Mouse (Mus musculus) cerebellum, adult 2 months (tissue): ENCODE data around the gene Pik3r1. TPM values are rescaled to one million over a fixed set of nuclear protein-coding genes. Genes with fewer than 3 reads are reported as not detected.

ENCODE experiments used
- DNase-seq, 2 experiments: peaks; one replicate each; pipeline ENCODE4 v3.0.0; 2021
- H3K27ac ChIP-seq: fragments of 200-500 bp; 2 replicates; pipeline ENCODE4 v1.5.1; 2012; ENCODE audit warnings: low read length, control low read depth, inconsistent platforms; ENCODE audit not compliant: insufficient read depth
- H3K27me3 ChIP-seq: fragments of 200-500 bp; 2 replicates; pipeline ENCODE4 v1.6.1; 2012; ENCODE audit warnings: inconsistent platforms, mild to moderate bottlenecking, low read length, moderate library complexity; ENCODE audit not compliant: control insufficient read depth, insufficient read depth
- H3K4me1 ChIP-seq: fragments of 200-500 bp; 2 replicates; pipeline ENCODE4 v1.6.1; 2011; ENCODE audit warnings: low read length; ENCODE audit not compliant: control insufficient read depth, insufficient read depth
- H3K4me3 ChIP-seq: fragments of 200-500 bp; replicated peaks from 2 replicates; pipeline ENCODE3; 2011; ENCODE audit warnings: mild to moderate bottlenecking, low read depth, low read length, control low read depth; ENCODE audit not compliant: insufficient read depth
- CTCF ChIP-seq: fragments of 200-500 bp; IDR thresholded peaks from 2 replicates; pipeline ENCODE4 v1.5.1; 2011; ENCODE audit warnings: low read depth, mild to moderate bottlenecking, control low read depth, low read length, moderate library complexity, borderline replicate concordance; ENCODE audit not compliant: insufficient read depth
- POLR2A ChIP-seq: fragments of 200-500 bp; IDR thresholded peaks from 2 replicates; pipeline ENCODE4 v1.6.1; 2011; ENCODE audit warnings: low read length, control low read depth, borderline replicate concordance; ENCODE audit not compliant: insufficient read depth
- WGBS: fragments of 180-500 bp; shearing (Covaris S2); methylation state at CpG from one replicate; pipeline ENCODE4 v1.1.7; 2018; 5-methylcytosine and 5-hydroxymethylcytosine counted together
- polyA plus RNA-seq: library from polyadenylated mRNA; depleted of rRNA; stranded (reverse); fragments of >200 nt; gene quantifications from 2 replicates; pipeline ENCODE4 v1.2.3, GENCODE M21; 2012

The Pik3r1 gene
- polyA plus RNA-seq, 1 experiment, result 44.9 TPM

GRCm38 (mm10) chr13:101652131-101652530 is 115.9 kb downstream of the Pik3r1 start:
- no peak for TF ChIP-seq POLR2A
- TF ChIP-seq CTCF, result no peak
- WGBS, result 91% methylated on average over 2 of the region's 2 CpGs
- H3K27ac ChIP-seq, result no peak overlapping the region
- no peak for DNase-seq
- H3K27me3 ChIP-seq, result no peaks in the 10 kb centered on the region
- no peaks in the 10 kb centered on the region for H3K4me1 ChIP-seq
- H3K4me3 ChIP-seq, result no peak overlapping the region

DNA sequence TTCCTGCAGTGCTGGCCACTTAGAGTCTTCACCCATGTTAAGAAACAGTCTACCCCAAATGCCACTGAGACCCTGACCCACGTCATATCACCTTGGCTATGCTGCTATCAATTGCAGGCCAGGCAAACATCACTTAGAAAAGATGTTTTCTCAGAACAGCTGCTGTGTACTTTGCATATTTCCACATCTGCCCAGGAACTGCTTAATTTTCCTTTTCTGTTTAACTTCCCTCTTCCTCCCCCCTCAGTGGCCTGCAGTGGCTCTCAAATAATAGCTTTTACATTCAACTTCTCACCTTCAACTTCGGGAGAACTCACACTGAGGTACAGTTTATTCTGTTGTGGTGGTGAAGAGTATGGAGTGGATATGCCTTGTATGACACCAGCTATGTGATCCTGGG is 126.4 kb downstream of the Pik3r1 start:
- no peak for DNase-seq
- no peak overlapping the region for H3K4me3 ChIP-seq
- H3K27me3 ChIP-seq, result no peaks in the 10 kb centered on the region
- TF ChIP-seq POLR2A, result no peak
- no peak for TF ChIP-seq CTCF
- 89% methylated on average over 2 of the region's 2 CpGs for WGBS
- H3K27ac ChIP-seq, result no peak overlapping the region
- H3K4me1 ChIP-seq, result no peaks in the 10 kb centered on the region

GRCm38 (mm10) chr13:101635837-101636236 is 132.2 kb downstream of the Pik3r1 start:
- H3K27ac ChIP-seq, result no peak overlapping the region
- 7% methylated on average over 1 of the region's 1 CpGs for WGBS
- TF ChIP-seq POLR2A (no peak), CTCF (no peak)
- DNase-seq, result peak in 1 of 2 experiments; percentile 25
- H3K4me1 ChIP-seq, result peaks cover 9% of the 10 kb centered on the region; the same call in 1 of the 2 replicates
- H3K4me3 ChIP-seq, result no peak overlapping the region
- no peaks in the 10 kb centered on the region for H3K27me3 ChIP-seq

DNA sequence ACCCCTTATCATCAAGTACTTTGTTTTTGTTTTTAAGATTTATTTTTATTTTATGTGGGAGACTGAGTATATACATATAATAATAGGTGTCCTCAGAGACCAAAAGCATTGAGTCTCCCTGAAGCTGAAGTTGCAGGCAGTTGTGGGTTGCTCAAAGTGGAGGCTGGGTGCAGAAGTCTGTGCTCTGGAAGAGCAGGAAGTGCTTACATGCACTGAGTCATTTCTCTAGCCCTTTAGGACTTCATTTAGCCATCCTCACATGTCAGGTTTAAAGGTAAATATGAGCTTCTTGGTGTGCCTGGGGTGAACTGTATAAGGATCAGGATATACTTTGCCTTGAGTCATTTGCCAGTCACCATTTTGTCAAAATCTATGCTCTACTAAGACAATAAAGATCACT is 133.6 kb downstream of the Pik3r1 start:
- no peak for DNase-seq
- Histone ChIP-seq H3K4me1 (peaks cover 9% of the 10 kb centered on the region; the same call in 1 of the 2 replicates), H3K4me3 (no peak overlapping the region), H3K27me3 (no peaks in the 10 kb centered on the region), H3K27ac (no peak overlapping the region)
- no peak for TF ChIP-seq CTCF
- TF ChIP-seq POLR2A, result no peak

- DNase-seq, result no peak
- TF ChIP-seq POLR2A (no peak), CTCF (no peak)
- Histone ChIP-seq H3K27me3 (no peaks in the 10 kb centered on the region), H3K4me1 (peaks cover 9% of the 10 kb centered on the region; the same call in 1 of the 2 replicates), H3K27ac (no peak overlapping the region), H3K4me3 (no peak overlapping the region)
Observed at GRCm38 (mm10) chr13:101633620-101634019, 134.4 kb downstream of the Pik3r1 start.

GRCm38 (mm10) chr13:101632771-101633170 is 135.2 kb downstream of the Pik3r1 start:
- Histone ChIP-seq H3K27ac (0 out of 2 replicates have a peak overlapping the region, but pooled peaks have one; percentile 16), H3K4me3 (no peak overlapping the region), H3K27me3 (no peaks in the 10 kb centered on the region), H3K4me1 (peaks cover 9% of the 10 kb centered on the region; the same call in 1 of the 2 replicates)
- no peak for TF ChIP-seq POLR2A
- no peak for TF ChIP-seq CTCF
- peak; percentile 11 to 44 for DNase-seq
- WGBS, result 41% methylated on average over 4 of the region's 4 CpGs

- no peaks in the 10 kb centered on the region for H3K27me3 ChIP-seq
- peak in 1 of 2 experiments; percentile 14 for DNase-seq
- no peak overlapping the region for H3K27ac ChIP-seq
- TF ChIP-seq CTCF, result no peak
- H3K4me1 ChIP-seq, result peaks cover 9% of the 10 kb centered on the region; the same call in 1 of the 2 replicates
- H3K4me3 ChIP-seq, result no peak overlapping the region
- WGBS, result 35% methylated on average over 7 of the region's 7 CpGs
Observed at GRCm38 (mm10) chr13:101631561-101631960, 136.5 kb downstream of the Pik3r1 start.
